Mouse (Mus musculus) lung, postnatal 0 days (tissue): Measurements from ENCODE around the gene Mmp14. TPM values are rescaled to one million over a fixed set of nuclear protein-coding genes. Genes with fewer than 3 reads are reported as not detected.

Experiments
- ATAC-seq: fragments of 200-750 bp; cut with Nextera tagmentation; 2 replicates; pipeline ENCODE4 v1.8.0; 2017; ENCODE audit warnings: moderate library complexity
- DNase-seq: peaks from one replicate; pipeline ENCODE4 v3.0.0-alpha.2; 2016; ENCODE audit warnings: low spot score
- H3K27ac ChIP-seq: fragments of 300-500 bp; sonication (generic); 2 replicates; pipeline ENCODE4 v1.5.1; 2014; ENCODE audit warnings: antibody characterized with exemption, mild to moderate bottlenecking, low read length, mixed read lengths
- H3K27me3 ChIP-seq: fragments of 300-500 bp; sonication (generic); replicated peaks from 2 replicates; pipeline ENCODE4 v1.6.1; 2014; ENCODE audit warnings: low read length, mixed read lengths; ENCODE audit not compliant: insufficient read depth
- H3K36me3 ChIP-seq: fragments of 300-500 bp; sonication (generic); 2 replicates; pipeline ENCODE4 v1.6.1; 2014; ENCODE audit warnings: low read length, mixed read lengths; ENCODE audit not compliant: insufficient read depth
- H3K4me1 ChIP-seq: fragments of 300-500 bp; sonication (generic); 2 replicates; pipeline ENCODE4 v1.6.1; 2014; ENCODE audit warnings: antibody characterized with exemption, low read depth, low read length, mixed read lengths; ENCODE audit not compliant: insufficient read depth
- H3K4me2 ChIP-seq: fragments of 300-500 bp; sonication (generic); replicated peaks from 2 replicates; pipeline ENCODE4 v1.6.1; 2014; ENCODE audit warnings: low read depth, mild to moderate bottlenecking, low read length, moderate library complexity, mixed read lengths
- H3K4me3 ChIP-seq: fragments of 300-500 bp; sonication (generic); 2 replicates; pipeline ENCODE4 v1.5.1; 2014; ENCODE audit warnings: low read depth, low read length
- H3K9ac ChIP-seq: fragments of 300-500 bp; sonication (generic); replicated peaks from 2 replicates; pipeline ENCODE4 v1.6.1; 2014; ENCODE audit warnings: low read depth, mild to moderate bottlenecking
- H3K9me3 ChIP-seq: fragments of 300-500 bp; sonication (generic); 2 replicates; pipeline ENCODE4 v1.6.1; 2016; ENCODE audit warnings: low read length, mixed read lengths
- CTCF ChIP-seq: IDR thresholded peaks from 2 replicates; pipeline ENCODE4 v1.5.1; 2016; ENCODE audit warnings: antibody characterized with exemption, mild to moderate bottlenecking
- EP300 ChIP-seq: IDR thresholded peaks from 2 replicates; pipeline ENCODE4 v1.6.1; 2016; ENCODE audit warnings: antibody characterized with exemption, mild to moderate bottlenecking, control low read depth
- WGBS: fragments of 180-500 bp; shearing (Covaris S2); extraction: QIAGEN DNeasy Blood & Tissue Kit; methylation state at CpG from one replicate; pipeline ENCODE4 v1.1.7; 2014; 5-methylcytosine and 5-hydroxymethylcytosine counted together
- polyA plus RNA-seq: library from polyadenylated mRNA; unstranded; fragments of >200 nt; fragmentation: Nextera tagmentation; extraction: Ambion mirVana; gene quantifications from 2 replicates; pipeline ENCODE4 v1.2.1, GENCODE M21; 2015

The Mmp14 gene
- polyA plus RNA-seq, 1 experiment from 2014 or later: 155 TPM

DNA sequence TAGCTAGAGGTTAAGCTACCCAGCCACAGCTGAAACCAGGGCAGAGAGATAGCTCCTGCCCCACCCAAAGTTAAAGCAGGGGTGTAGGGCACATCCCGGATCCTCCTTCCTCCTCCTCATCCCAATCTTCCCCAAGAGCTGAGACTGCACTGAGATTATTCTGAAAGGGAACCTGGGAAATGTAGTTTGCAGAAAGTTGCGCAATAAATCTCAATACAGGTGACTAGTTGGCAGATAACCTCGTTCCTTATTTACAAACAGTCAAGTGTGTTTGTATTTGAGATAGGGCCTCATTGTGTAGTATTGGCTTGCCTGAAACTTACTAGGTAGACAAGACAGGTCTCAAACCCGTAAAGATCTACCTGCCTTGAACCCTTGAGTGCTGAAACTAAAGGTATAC, 30.7 kb downstream of the Mmp14 start:
- Histone ChIP-seq H3K9me3 (no peaks in the 10 kb centered on the region), H3K27me3 (no peaks in the 10 kb centered on the region), H3K4me1 (peaks cover 8% of the 10 kb centered on the region; the same call in 1 of the 2 replicates), H3K36me3 (peaks cover 7% of the 10 kb centered on the region; the same call in 1 of the 2 replicates), H3K4me2 (no peak overlapping the region), H3K27ac (no peak overlapping the region), H3K9ac (no peak overlapping the region), H3K4me3 (no peak overlapping the region)
- peak; percentile 57 for DNase-seq
- TF ChIP-seq EP300 (no peak), CTCF (no peak)
- 68% methylated on average over 4 of the region's 4 CpGs for WGBS
- ATAC-seq: no peak

DNA sequence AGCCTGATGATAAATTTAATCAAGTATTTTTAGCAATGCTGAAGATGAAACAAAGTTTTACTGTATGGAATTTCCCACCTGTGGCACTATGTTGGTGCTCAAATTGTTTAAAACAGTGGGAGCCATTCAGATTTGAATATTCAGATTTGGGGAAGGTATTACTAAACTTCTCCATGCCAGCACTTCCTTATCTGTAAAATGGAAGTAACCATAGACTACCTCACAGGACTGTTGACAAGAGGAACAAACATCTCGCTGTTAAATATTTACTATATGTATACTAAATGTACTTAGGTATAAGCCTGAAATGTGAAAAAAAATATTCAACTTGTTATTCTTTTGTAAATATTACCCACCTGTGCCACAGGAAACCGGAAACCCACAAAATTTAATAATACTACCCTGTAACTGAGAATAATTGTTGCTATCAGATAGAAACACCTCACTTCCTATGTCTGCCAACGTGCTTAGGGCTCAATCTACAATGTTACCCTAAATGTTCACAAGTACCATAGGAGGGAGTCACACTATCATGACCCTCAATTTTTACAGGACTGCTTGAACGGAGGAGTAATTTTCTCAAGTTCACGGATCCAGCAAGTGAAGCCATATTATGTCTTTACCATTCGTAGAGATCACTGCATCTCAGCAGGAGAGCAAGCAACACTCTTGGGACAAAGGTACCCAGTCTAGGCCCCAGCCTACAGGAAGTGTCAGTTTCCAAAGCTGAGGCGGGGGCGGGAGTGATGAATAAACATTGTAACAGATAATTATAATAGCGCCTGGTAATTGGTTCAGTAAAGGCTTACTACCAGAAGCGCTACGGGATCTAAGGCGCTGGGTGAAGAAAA, 31.9 kb downstream of the Mmp14 start:
- Histone ChIP-seq H3K9me3 (no peaks in the 10 kb centered on the region), H3K36me3 (peaks cover 19% of the 10 kb centered on the region; the same call in 1 of the 2 replicates), H3K4me1 (peaks cover 8% of the 10 kb centered on the region; the same call in 1 of the 2 replicates), H3K27ac (peak overlapping the region; percentile 94), H3K9ac (peak overlapping the region; percentile 58; the same call in 1 of the 2 replicates), H3K4me2 (peak overlapping the region; percentile 83), H3K27me3 (no peaks in the 10 kb centered on the region), H3K4me3 (peak overlapping the region; percentile 78)
- no peak for TF ChIP-seq CTCF
- TF ChIP-seq EP300: peak; percentile 13; the same call in 1 of the 2 replicates
- DNase-seq (no peak), ATAC-seq (peak; percentile 15)
- whole genome bisulfite sequencing: 10% methylated on average over 12 of the region's 12 CpGs

DNA sequence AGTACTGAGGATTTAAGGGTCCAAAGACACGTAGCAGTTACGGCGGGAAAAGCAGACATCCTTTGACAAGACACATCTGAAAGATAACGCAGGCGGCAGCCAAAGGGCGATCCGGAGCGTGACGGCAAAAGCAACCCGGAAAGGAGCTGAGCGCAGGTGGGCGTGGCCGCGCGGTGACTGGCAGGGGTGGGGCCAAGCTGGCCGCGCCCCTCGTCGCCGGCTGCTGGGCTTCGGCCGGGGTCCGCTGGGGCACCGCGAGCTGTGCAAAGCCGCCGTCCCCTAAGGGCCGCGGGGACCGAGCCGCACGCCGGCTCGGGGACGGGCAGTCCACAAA, 32.5 kb downstream of the Mmp14 start, which contains the start of gene Lrp10:
Gene Lrp10, plus strand, starts transcription at position 179 of the 334 bp plus-strand sequence.
- DNase-seq: peak; percentile 95
- peaks cover 25% of the 10 kb centered on the region for H3K36me3 ChIP-seq
- TF ChIP-seq CTCF (no peak), EP300 (no peak)
- under 1% methylated on average over 29 of the region's 35 CpGs for WGBS
- H3K9me3 ChIP-seq: no peaks in the 10 kb centered on the region
- H3K4me2 ChIP-seq: peak within 1 kb of the TSS; percentile 83
- H3K4me1 ChIP-seq: peaks cover 8% of the 10 kb centered on the region; the same call in 1 of the 2 replicates
- H3K27me3 ChIP-seq: no peaks in the 10 kb centered on the region
- H3K4me3 ChIP-seq: peak within 1 kb of the TSS; percentile 78
- peak; percentile 90 for ATAC-seq
- H3K9ac ChIP-seq: peak within 1 kb of the TSS; percentile 58
- H3K27ac ChIP-seq: peak within 1 kb of the TSS; percentile 94

DNA sequence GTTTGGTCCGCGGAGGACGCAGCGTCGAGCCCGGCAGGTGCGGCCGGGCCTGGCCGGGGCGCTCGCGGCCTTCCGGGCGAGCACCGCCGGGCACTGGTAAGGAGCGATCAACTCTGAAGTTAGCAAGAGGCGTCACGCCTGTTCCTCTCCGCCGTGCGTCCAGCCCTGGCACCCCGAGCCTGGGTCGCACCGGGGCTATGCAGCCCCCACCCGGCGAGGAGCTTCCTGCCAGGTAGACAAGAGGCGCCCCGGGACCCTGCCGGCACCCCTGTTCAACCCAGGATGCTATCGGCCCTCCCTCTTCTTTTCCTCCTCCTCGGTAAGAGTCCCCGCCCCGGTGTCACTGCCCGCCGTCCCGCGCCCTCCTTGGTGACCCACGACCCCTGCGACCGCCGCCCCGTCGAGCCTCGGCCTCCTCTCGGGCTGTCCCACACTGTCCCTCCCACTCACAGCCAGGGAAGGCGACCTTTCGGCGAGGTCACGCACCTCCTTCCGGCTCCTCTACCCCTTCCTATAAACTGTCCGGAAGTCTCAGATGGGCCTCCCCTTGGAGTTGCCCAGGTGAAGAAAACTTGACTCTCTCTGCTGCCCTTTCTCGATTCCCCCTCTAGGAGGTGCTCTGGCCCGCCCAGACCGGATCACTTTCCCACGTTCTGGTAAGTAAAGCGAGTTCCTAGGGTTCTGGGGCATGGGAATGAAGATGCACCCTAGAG, 33.0 kb downstream of the Mmp14 start:
- WGBS: 4% methylated on average over 28 of the region's 57 CpGs
- peak; percentile 81 for TF ChIP-seq CTCF
- TF ChIP-seq EP300: no peak
- peaks cover 30% of the 10 kb centered on the region for H3K36me3 ChIP-seq
- peak overlapping the region; percentile 58 for H3K9ac ChIP-seq
- H3K27me3 ChIP-seq: no peaks in the 10 kb centered on the region
- ATAC-seq (peak; percentile 86), DNase-seq (peak; percentile 91)
- H3K4me1 ChIP-seq: peaks cover 8% of the 10 kb centered on the region; the same call in 1 of the 2 replicates
- H3K4me3 ChIP-seq: peak overlapping the region; percentile 78
- peak overlapping the region; percentile 94 for H3K27ac ChIP-seq
- no peaks in the 10 kb centered on the region for H3K9me3 ChIP-seq
- H3K4me2 ChIP-seq: peak overlapping the region; percentile 83

DNA sequence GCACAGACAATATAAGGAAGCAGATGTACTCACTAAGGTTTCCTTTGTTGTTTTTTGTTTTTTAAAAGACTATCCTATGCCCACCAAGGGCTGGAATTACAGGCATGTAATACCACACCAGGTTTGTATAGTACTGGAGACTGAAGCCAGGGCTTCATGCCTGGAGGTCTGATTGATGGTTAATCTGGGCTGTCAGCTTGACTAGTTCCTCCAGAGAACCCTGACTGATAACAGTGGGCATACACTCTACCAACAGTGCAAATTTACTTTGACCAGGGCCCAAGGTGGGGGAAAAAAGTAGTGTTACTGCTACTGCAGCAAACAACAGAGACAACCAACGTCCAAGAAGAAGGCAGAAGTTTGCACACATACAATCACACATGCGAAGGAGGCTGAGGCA, 40.1 kb downstream of the Mmp14 start:
- H3K36me3 ChIP-seq: peaks cover 41% of the 10 kb centered on the region
- ATAC-seq: peak; percentile 38
- WGBS: 96% methylated on average over 2 of the region's 2 CpGs

DNA sequence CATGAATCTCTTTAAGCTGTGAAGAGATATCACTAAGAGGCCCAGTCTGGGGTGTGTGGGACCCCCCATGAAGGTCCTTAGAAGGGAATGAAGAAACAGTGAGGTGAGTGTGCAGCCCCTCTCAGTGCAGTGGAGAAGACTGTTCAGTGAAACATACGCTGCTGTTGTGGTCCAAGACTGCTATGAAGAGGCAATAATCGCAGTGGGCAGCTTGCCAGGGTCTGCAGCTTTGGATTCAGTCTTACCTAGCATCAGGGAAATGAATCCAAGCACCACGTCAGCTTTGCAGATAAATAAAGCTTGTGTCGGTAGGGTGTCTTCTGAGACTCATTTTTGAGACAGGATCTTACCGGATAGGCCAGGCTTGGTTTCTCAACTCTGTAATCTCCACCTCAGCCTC, 41.3 kb downstream of the Mmp14 start:
- no peak for ATAC-seq
- DNase-seq: no peak
- peaks cover 6% of the 10 kb centered on the region; the same call in 1 of the 2 replicates for H3K4me1 ChIP-seq
- H3K27ac ChIP-seq: no peak overlapping the region
- H3K36me3 ChIP-seq: peaks cover 30% of the 10 kb centered on the region
- no peak overlapping the region for H3K4me2 ChIP-seq
- no peaks in the 10 kb centered on the region for H3K9me3 ChIP-seq
- H3K4me3 ChIP-seq: no peak overlapping the region
- TF ChIP-seq CTCF (no peak), EP300 (no peak)
- no peak overlapping the region for H3K9ac ChIP-seq
- 51% methylated on average over 5 of the region's 5 CpGs for WGBS
- H3K27me3 ChIP-seq: no peaks in the 10 kb centered on the region

More for the DNA sequence above, 40.1 kb downstream of the Mmp14 start:
- TF ChIP-seq CTCF (no peak), EP300 (peak; percentile 11; the same call in 1 of the 2 replicates)
- no peak overlapping the region for H3K4me2 ChIP-seq
- no peaks in the 10 kb centered on the region for H3K9me3 ChIP-seq
- H3K27ac ChIP-seq: no peak overlapping the region
- DNase-seq: no peak
- no peak overlapping the region for H3K4me3 ChIP-seq
- no peak overlapping the region for H3K9ac ChIP-seq
- H3K27me3 ChIP-seq: no peaks in the 10 kb centered on the region
- peaks cover 3% of the 10 kb centered on the region; the same call in 1 of the 2 replicates for H3K4me1 ChIP-seq
